Mouse (Mus musculus): ENCODE results near the gene Etv2. TPM values are rescaled to one million over a fixed set of nuclear protein-coding genes. Genes with fewer than 3 reads are reported as not detected.
A peak's percentile ranks its signal among the peaks of the same experiment; 100 is the strongest.

The Etv2 gene
- total and polyA plus RNA-seq, 2 experiments from 2014 or later: not detected

DNA sequence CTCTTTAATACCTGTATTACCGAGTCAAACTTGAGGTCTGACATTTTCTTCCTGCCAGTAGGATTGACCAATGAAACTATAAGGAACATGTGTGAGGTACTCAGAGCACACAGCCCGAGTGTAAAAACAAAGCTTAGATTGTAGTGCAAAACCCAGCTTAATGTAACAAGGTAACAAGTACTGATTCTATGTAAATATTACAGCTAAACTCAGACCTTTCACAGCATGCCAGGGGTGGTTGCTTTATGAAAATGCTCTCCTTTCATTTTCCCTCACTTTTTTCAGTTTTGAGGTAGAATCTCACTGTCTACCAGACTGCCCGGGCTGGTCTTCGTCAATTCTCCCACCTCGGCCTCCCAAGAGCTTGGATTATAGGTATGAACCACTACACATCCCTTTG is 39.6 kb downstream of the Etv2 start:
- Histone ChIP-seq H3K4me2 (ENCODE audit: low read depth, low read length) (no peak overlapping the region), H3K27ac (no peak overlapping the region), H3K9me3 (ENCODE audit: low read length) (no peaks in the 10 kb centered on the region), H3K36me3 (ENCODE audit: insufficient read depth, low read length) (no peaks in the 10 kb centered on the region), H3K27me3 (ENCODE audit: insufficient read depth, low read length) (no peaks in the 10 kb centered on the region), H3K4me3 (ENCODE audit: low read length) (no peak overlapping the region), H3K4me1 (ENCODE audit: insufficient read depth, low read length) (no peaks in the 10 kb centered on the region; the same call in 1 of the 2 replicates), H3K9ac (replicated peaks; ENCODE audit: low read length) (no peak overlapping the region)
- DNase-seq (ENCODE audit: low spot score): no peak
- ATAC-seq: no peak
- TF ChIP-seq CTCF (IDR thresholded peaks at IDR 0.05; ENCODE audit: low read depth): no peak
- WGBS: 83% methylated on average over 5 of the region's 5 CpGs

DNA sequence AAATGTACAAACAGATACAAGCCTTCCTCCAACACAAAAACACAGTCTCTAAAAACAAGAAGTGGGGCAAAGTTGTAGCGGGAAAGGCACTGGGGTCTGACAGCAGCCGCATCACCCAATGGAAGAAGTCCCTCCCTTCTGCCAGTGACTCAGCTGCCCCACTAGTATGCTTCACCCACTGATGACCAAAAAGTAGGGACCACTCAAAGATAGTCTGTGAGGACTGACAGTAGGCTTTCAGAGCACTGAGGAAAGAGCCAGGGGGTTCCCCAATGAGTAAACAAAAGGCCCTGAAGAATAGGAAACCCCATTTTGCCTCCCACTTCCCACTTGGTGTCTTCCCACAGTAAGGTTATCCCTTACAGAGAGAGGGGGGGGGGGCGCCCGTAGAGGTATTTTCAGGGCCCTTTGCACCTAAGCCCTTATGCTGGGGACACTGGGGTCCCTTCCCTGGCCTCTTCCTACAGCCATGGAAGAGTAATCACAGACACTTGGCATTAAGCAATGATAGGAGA is 41.1 kb downstream of the Etv2 start:
- Histone ChIP-seq H3K4me3 (ENCODE audit: low read length) (no peak overlapping the region), H3K27ac (no peak overlapping the region), H3K4me1 (ENCODE audit: insufficient read depth, low read length) (no peaks in the 10 kb centered on the region; the same call in 1 of the 2 replicates), H3K4me2 (ENCODE audit: low read depth, low read length) (no peak overlapping the region), H3K9me3 (ENCODE audit: low read length) (no peaks in the 10 kb centered on the region), H3K36me3 (ENCODE audit: insufficient read depth, low read length) (no peaks in the 10 kb centered on the region), H3K9ac (replicated peaks; ENCODE audit: low read length) (no peak overlapping the region), H3K27me3 (ENCODE audit: insufficient read depth, low read length) (no peaks in the 10 kb centered on the region)
- no peak for TF ChIP-seq CTCF (IDR thresholded peaks at IDR 0.05; ENCODE audit: low read depth)
- DNase-seq (ENCODE audit: low spot score) (no peak), ATAC-seq (no peak)
- WGBS: 75% methylated on average over 3 of the region's 4 CpGs

DNA sequence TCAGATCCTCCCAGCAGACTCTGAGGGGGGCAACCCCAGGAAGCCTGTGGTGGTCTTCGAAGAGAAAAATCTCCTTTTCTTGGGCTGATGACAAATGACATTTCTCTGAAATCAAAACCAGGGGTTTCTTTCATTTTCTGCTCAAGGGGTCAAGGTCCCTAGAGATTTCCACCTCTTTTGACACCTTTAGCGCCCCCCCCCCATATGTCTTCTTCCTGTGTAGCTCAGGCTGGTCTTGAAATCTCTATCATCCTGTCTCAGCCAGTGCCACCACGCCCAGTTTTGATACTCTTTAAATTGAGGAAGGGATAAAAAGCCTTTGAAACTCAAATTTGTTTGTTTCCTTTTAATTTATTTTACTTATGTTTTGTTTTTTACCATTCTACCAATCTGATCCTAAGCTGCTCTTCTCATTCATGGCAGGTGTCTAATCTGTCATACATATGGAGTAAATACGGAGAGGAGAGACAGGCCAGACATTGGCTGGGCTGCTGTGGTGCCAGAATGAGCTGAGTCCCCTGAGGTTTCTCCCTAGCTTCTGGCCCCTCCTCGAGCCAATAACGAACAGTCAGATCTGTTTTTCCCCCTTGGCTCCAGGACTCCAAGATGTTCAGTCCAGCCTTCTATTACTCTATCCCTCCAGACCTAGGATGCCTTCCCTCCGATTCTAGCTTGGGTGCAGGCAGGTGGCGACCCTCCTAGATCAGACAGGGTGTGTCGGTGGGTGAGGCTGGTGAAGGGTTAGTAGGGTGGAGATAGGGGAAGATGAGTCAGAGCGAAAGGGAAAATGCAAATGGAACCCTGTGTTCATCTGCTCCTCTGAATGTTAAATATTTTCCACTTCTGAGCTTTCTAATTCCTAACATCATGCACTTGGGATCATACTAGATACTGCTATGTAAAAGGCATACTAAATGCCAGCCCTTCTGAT is 41.8 kb downstream of the Etv2 start:
- Histone ChIP-seq H3K27me3 (ENCODE audit: insufficient read depth, low read length) (no peaks in the 10 kb centered on the region), H3K27ac (no peak overlapping the region), H3K36me3 (ENCODE audit: insufficient read depth, low read length) (no peaks in the 10 kb centered on the region), H3K9me3 (ENCODE audit: low read length) (no peaks in the 10 kb centered on the region), H3K4me2 (ENCODE audit: low read depth, low read length) (no peak overlapping the region), H3K4me1 (ENCODE audit: insufficient read depth, low read length) (no peaks in the 10 kb centered on the region), H3K9ac (replicated peaks; ENCODE audit: low read length) (no peak overlapping the region), H3K4me3 (ENCODE audit: low read length) (no peak overlapping the region)
- no peak for TF ChIP-seq CTCF (IDR thresholded peaks at IDR 0.05; ENCODE audit: low read depth)
- ATAC-seq: no peak
- peak; percentile 20 for DNase-seq (ENCODE audit: low spot score)
- 63% methylated on average over 10 of the region's 10 CpGs for WGBS

- Histone ChIP-seq H3K4me1 (ENCODE audit: insufficient read depth, low read length) (no peaks in the 10 kb centered on the region), H3K36me3 (ENCODE audit: insufficient read depth, low read length) (no peaks in the 10 kb centered on the region), H3K27ac (no peak overlapping the region), H3K4me3 (ENCODE audit: low read length) (no peak overlapping the region), H3K9ac (replicated peaks; ENCODE audit: low read length) (no peak overlapping the region), H3K27me3 (ENCODE audit: insufficient read depth, low read length) (no peaks in the 10 kb centered on the region), H3K4me2 (ENCODE audit: low read depth, low read length) (no peak overlapping the region), H3K9me3 (ENCODE audit: low read length) (no peaks in the 10 kb centered on the region)
- no peak for TF ChIP-seq CTCF (IDR thresholded peaks at IDR 0.05; ENCODE audit: low read depth)
- ATAC-seq (no peak), DNase-seq (ENCODE audit: low spot score) (no peak)
- WGBS: 64% methylated on average over 5 of the region's 5 CpGs
Observed at GRCm38 (mm10) chr7:30592772-30593423, 42.8 kb downstream of the Etv2 start.

GRCm38 (mm10) chr7:30591605-30591951 is 44.1 kb downstream of the Etv2 start:
- H3K36me3 ChIP-seq (ENCODE audit: insufficient read depth, low read length): 0 out of 2 replicates have a peak, but pooled peaks cover 2% of the 10 kb centered on the region
- TF ChIP-seq CTCF (IDR thresholded peaks at IDR 0.05; ENCODE audit: low read depth): no peak
- H3K4me3 ChIP-seq (ENCODE audit: low read length): no peak overlapping the region
- ATAC-seq (no peak), DNase-seq (ENCODE audit: low spot score) (no peak)
- no peak overlapping the region for H3K4me2 ChIP-seq (ENCODE audit: low read depth, low read length)
- H3K4me1 ChIP-seq (ENCODE audit: insufficient read depth, low read length): peaks cover 8% of the 10 kb centered on the region
- H3K27ac ChIP-seq: no peak overlapping the region
- H3K9me3 ChIP-seq (ENCODE audit: low read length): no peaks in the 10 kb centered on the region
- 25% methylated on average over 4 of the region's 4 CpGs for WGBS
- no peaks in the 10 kb centered on the region for H3K27me3 ChIP-seq (ENCODE audit: insufficient read depth, low read length)
- H3K9ac ChIP-seq (replicated peaks; ENCODE audit: low read length): no peak overlapping the region

GRCm38 (mm10) chr7:30590927-30591604 is 44.6 kb downstream of the Etv2 start:
- no peak for TF ChIP-seq CTCF (IDR thresholded peaks at IDR 0.05; ENCODE audit: low read depth)
- H3K4me2 ChIP-seq (ENCODE audit: low read depth, low read length): no peak overlapping the region
- no peak overlapping the region for H3K4me3 ChIP-seq (ENCODE audit: low read length)
- H3K9me3 ChIP-seq (ENCODE audit: low read length): no peaks in the 10 kb centered on the region
- DNase-seq (ENCODE audit: low spot score) (no peak), ATAC-seq (no peak)
- peaks cover 8% of the 10 kb centered on the region for H3K4me1 ChIP-seq (ENCODE audit: insufficient read depth, low read length)
- 85% methylated on average over 9 of the region's 9 CpGs for WGBS
- no peaks in the 10 kb centered on the region for H3K27me3 ChIP-seq (ENCODE audit: insufficient read depth, low read length)
- no peak overlapping the region for H3K27ac ChIP-seq
- H3K9ac ChIP-seq (replicated peaks; ENCODE audit: low read length): no peak overlapping the region
- H3K36me3 ChIP-seq (ENCODE audit: insufficient read depth, low read length): 0 out of 2 replicates have a peak, but pooled peaks cover 7% of the 10 kb centered on the region
